Mouse (Mus musculus) kidney, adult 2 months (tissue): ENCODE measurements around the gene Chd5. TPM values are rescaled to one million over a fixed set of nuclear protein-coding genes. Genes with fewer than 3 reads are reported as not detected.

Experiments
- DNase-seq: peaks from one replicate; pipeline ENCODE4 v3.0.0; 2021
- H3K27ac ChIP-seq: fragments of 200-500 bp; 2 replicates; pipeline ENCODE4 v1.5.1; 2012; ENCODE audit warnings: low read depth, low read length, control low read depth, inconsistent platforms; ENCODE audit not compliant: insufficient read depth
- H3K27me3 ChIP-seq: fragments of 200-500 bp; replicated peaks from 2 replicates; pipeline ENCODE4 v1.6.1; 2012; ENCODE audit warnings: mild to moderate bottlenecking, moderate library complexity, low read length, inconsistent platforms; ENCODE audit not compliant: control insufficient read depth, insufficient read depth
- H3K36me3 ChIP-seq: fragments of 200-500 bp; 2 replicates; pipeline ENCODE4 v1.6.1; 2012; ENCODE audit warnings: mild to moderate bottlenecking, moderate library complexity, low read length, inconsistent platforms; ENCODE audit not compliant: control insufficient read depth, insufficient read depth
- H3K4me1 ChIP-seq: fragments of 200-500 bp; 2 replicates; pipeline ENCODE4 v1.6.1; 2011; ENCODE audit warnings: low read length; ENCODE audit not compliant: control insufficient read depth, insufficient read depth
- H3K4me3 ChIP-seq: fragments of 200-500 bp; 2 replicates; pipeline ENCODE4 v1.5.1; 2011; ENCODE audit warnings: mild to moderate bottlenecking, low read depth, low read length, control low read depth; ENCODE audit not compliant: insufficient read depth
- CTCF ChIP-seq: fragments of 200-500 bp; conservative IDR thresholded peaks from 2 replicates; pipeline ENCODE4 v1.5.1; 2011; ENCODE audit warnings: low read depth, mild to moderate bottlenecking, control low read depth, low read length, moderate library complexity, mixed read lengths; ENCODE audit not compliant: insufficient read depth, insufficient read length
- POLR2A ChIP-seq: fragments of 200-500 bp; IDR thresholded peaks from one replicate; pipeline ENCODE4 v1.6.1; 2011; ENCODE audit warnings: low read depth, low read length, control low read depth
- WGBS: fragments of 180-500 bp; shearing (Covaris S2); methylation state at CpG from one replicate; pipeline ENCODE4 v1.1.7; 2018; 5-methylcytosine and 5-hydroxymethylcytosine counted together
- polyA plus RNA-seq: library from polyadenylated mRNA; depleted of rRNA; stranded (reverse); fragments of >200 nt; gene quantifications from 2 replicates; pipeline ENCODE4 v1.2.3, GENCODE M21; 2012

Gene Chd5
- polyA plus RNA-seq, 1 experiment = 0.34 TPM

GRCm38 (mm10) chr4:152355672-152356071, 17.2 kb downstream of the Chd5 start:
- H3K4me3 ChIP-seq = no peak overlapping the region
- H3K27me3 ChIP-seq = no peaks in the 10 kb centered on the region
- H3K4me1 ChIP-seq = no peaks in the 10 kb centered on the region
- TF ChIP-seq POLR2A (no peak), CTCF (no peak)
- DNase-seq = no peak
- H3K36me3 ChIP-seq = no peaks in the 10 kb centered on the region
- no peak overlapping the region for H3K27ac ChIP-seq
- WGBS = 79% methylated on average over 7 of the region's 7 CpGs

DNA sequence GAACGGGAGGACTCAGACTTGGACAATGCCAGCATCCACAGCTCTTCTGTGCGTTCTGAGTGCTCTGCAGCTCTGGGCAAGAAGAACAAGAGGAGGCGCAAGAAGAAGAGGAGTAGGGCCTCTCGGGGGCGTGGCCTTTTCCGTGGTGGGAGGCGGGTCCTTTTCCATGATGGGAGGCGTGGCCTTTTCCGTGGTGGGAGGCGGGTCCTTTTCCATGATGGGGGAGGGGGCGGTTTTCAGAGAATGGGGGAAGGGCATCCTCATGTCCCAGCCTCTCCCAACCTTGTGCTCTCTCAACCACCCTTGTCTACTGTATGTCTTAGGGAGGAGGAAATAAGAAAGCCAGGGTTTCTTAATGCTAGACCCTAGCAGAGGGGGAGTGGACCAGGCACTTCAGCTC, 21.2 kb downstream of the Chd5 start:
- Histone ChIP-seq H3K27me3 (no peaks in the 10 kb centered on the region), H3K4me3 (no peak overlapping the region), H3K4me1 (no peaks in the 10 kb centered on the region), H3K27ac (no peak overlapping the region), H3K36me3 (no peaks in the 10 kb centered on the region)
- no peak for TF ChIP-seq POLR2A
- TF ChIP-seq CTCF = no peak
- no peak for DNase-seq
- 11% methylated on average over 11 of the region's 11 CpGs for WGBS

DNA sequence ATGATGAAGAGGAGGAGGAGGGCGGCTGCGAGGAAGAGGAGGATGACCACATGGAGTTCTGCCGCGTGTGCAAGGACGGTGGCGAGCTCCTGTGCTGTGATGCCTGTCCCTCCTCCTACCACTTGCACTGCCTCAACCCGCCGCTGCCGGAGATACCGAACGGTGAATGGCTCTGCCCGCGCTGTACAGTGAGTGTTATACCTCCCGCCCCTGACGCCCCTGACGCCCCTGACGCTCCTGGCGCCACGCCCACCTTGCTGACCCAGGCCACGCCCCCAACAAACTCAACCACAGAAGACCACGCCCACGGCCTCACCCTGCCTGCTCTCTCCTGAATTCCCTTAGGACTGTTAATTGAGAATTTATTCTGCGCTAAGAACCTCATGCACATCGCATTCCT, 22.4 kb downstream of the Chd5 start:
- WGBS = 3% methylated on average over 24 of the region's 24 CpGs
- Histone ChIP-seq H3K27me3 (no peaks in the 10 kb centered on the region), H3K36me3 (no peaks in the 10 kb centered on the region), H3K27ac (no peak overlapping the region), H3K4me1 (no peaks in the 10 kb centered on the region), H3K4me3 (no peak overlapping the region)
- DNase-seq = no peak
- TF ChIP-seq POLR2A = no peak
- no peak for TF ChIP-seq CTCF

GRCm38 (mm10) chr4:152362180-152362579, 23.7 kb downstream of the Chd5 start:
- H3K4me1 ChIP-seq = no peaks in the 10 kb centered on the region
- WGBS = 30% methylated on average over 9 of the region's 9 CpGs
- H3K27ac ChIP-seq = no peak overlapping the region
- H3K27me3 ChIP-seq = no peaks in the 10 kb centered on the region
- H3K36me3 ChIP-seq = no peaks in the 10 kb centered on the region
- DNase-seq = no peak
- TF ChIP-seq CTCF (no peak), POLR2A (no peak)
- no peak overlapping the region for H3K4me3 ChIP-seq

DNA sequence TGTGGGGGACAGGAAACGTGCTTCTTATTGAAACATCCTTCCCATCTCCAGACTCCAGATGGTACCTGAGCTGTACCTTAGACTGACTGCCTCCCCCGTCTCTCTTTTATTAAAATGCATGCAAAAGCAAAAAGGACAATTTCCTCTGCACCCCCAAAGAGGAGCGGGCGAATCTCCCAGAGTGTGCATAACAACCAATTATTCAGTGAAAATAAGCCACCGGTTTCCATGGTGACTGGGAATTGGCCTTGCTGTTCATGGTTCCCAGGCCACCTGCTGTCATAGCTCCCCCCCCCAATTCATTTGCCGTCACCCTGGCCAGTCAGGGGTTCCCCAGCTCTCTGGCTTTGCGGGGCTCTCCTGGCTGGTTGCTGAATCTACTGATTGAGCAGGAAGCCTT, 26.8 kb downstream of the Chd5 start:
- Histone ChIP-seq H3K36me3 (no peaks in the 10 kb centered on the region), H3K4me1 (no peaks in the 10 kb centered on the region), H3K4me3 (no peak overlapping the region), H3K27ac (no peak overlapping the region), H3K27me3 (no peaks in the 10 kb centered on the region)
- WGBS = 83% methylated on average over 7 of the region's 7 CpGs
- DNase-seq = no peak
- no peak for TF ChIP-seq POLR2A
- no peak for TF ChIP-seq CTCF

GRCm38 (mm10) chr4:152382528-152383252, 44.2 kb downstream of the Chd5 start:
- Histone ChIP-seq H3K4me3 (no peak overlapping the region), H3K4me1 (no peaks in the 10 kb centered on the region), H3K27ac (no peak overlapping the region), H3K36me3 (no peaks in the 10 kb centered on the region), H3K27me3 (no peaks in the 10 kb centered on the region)
- WGBS = 80% methylated on average over 17 of the region's 17 CpGs
- TF ChIP-seq CTCF = no peak
- no peak for TF ChIP-seq POLR2A
- no peak for DNase-seq

GRCm38 (mm10) chr4:152385644-152386043, 47.2 kb downstream of the Chd5 start:
- no peaks in the 10 kb centered on the region for H3K4me1 ChIP-seq
- H3K4me3 ChIP-seq = no peak overlapping the region
- TF ChIP-seq CTCF = no peak
- TF ChIP-seq POLR2A = no peak
- H3K27ac ChIP-seq = no peak overlapping the region
- no peaks in the 10 kb centered on the region for H3K27me3 ChIP-seq
- 61% methylated on average over 16 of the region's 16 CpGs for WGBS
- no peak for DNase-seq
- no peaks in the 10 kb centered on the region for H3K36me3 ChIP-seq

- TF ChIP-seq CTCF = no peak
- no peak for TF ChIP-seq POLR2A
Measured at GRCm38 (mm10) chr4:152392192-152392591, 53.7 kb downstream of the Chd5 start.

More at GRCm38 (mm10) chr4:152392192-152392591, 53.7 kb downstream of the Chd5 start:
- Histone ChIP-seq H3K36me3 (no peaks in the 10 kb centered on the region), H3K4me1 (no peaks in the 10 kb centered on the region), H3K27ac (no peak overlapping the region), H3K27me3 (no peaks in the 10 kb centered on the region), H3K4me3 (no peak overlapping the region)
- no peak for DNase-seq
- 78% methylated on average over 5 of the region's 5 CpGs for WGBS
